Mouse (Mus musculus) ovary, postnatal 10 days (tissue): ENCODE data around the gene Cacng4.

Source experiments
- DNase-seq: peaks from one replicate; pipeline ENCODE4 v3.0.0; 2022; ENCODE audit warnings: low spot score

Cacng4 gene

GRCm38 (mm10) chr11:107794547-107795269, at the start of gene Cacng4:
TSS of gene Cacng4 (minus strand) at chr11:107794557.
- no peak for DNase-seq

- DNase-seq: no peak
Observed at GRCm38 (mm10) chr11:107833351-107834040, 39.1 kb upstream of the Cacng4 start.

GRCm38 (mm10) chr11:107817196-107817595, 22.8 kb upstream of the Cacng4 start:
- no peak for DNase-seq

- no peak for DNase-seq
Observed at GRCm38 (mm10) chr11:107812941-107813648, 18.7 kb upstream of the Cacng4 start.

- DNase-seq: no peak
Observed at GRCm38 (mm10) chr11:107812429-107812828, 18.1 kb upstream of the Cacng4 start.

- DNase-seq: no peak
Observed at GRCm38 (mm10) chr11:107808508-107808907, 14.2 kb upstream of the Cacng4 start.

- DNase-seq: no peak
Observed at GRCm38 (mm10) chr11:107806058-107806457, 11.7 kb upstream of the Cacng4 start.

GRCm38 (mm10) chr11:107801946-107802345, 7.6 kb upstream of the Cacng4 start:
- no peak for DNase-seq

GRCm38 (mm10) chr11:107799331-107799730, 5.0 kb upstream of the Cacng4 start:
- no peak for DNase-seq

- no peak for DNase-seq
Observed at GRCm38 (mm10) chr11:107796346-107796745, 2.0 kb upstream of the Cacng4 start.

- DNase-seq: no peak
Observed at GRCm38 (mm10) chr11:107795384-107796035, 1.2 kb upstream of the Cacng4 start.

- no peak for DNase-seq
Observed at GRCm38 (mm10) chr11:107794103-107794493, 259 bp downstream of the Cacng4 start.

- no peak for DNase-seq
Observed at GRCm38 (mm10) chr11:107793200-107794102, 906 bp downstream of the Cacng4 start.

- DNase-seq: no peak
Observed at GRCm38 (mm10) chr11:107792136-107792535, 2.2 kb downstream of the Cacng4 start.

GRCm38 (mm10) chr11:107785761-107786160, 8.6 kb downstream of the Cacng4 start:
- DNase-seq: no peak

- DNase-seq: no peak
Observed at GRCm38 (mm10) chr11:107785288-107785687, 9.1 kb downstream of the Cacng4 start.

- DNase-seq: no peak
Observed at GRCm38 (mm10) chr11:107783861-107784754, 10.2 kb downstream of the Cacng4 start.

GRCm38 (mm10) chr11:107782591-107782990, 11.8 kb downstream of the Cacng4 start:
- DNase-seq: no peak

GRCm38 (mm10) chr11:107778859-107779258, 15.5 kb downstream of the Cacng4 start:
- DNase-seq: no peak

- DNase-seq: no peak
Observed at GRCm38 (mm10) chr11:107777487-107777886, 16.9 kb downstream of the Cacng4 start.
